8 mouse cellular contexts compared by ENCODE assay signal in genomic region chr19:59169936-59170765, GRCm38 (mm10). TPM values are rescaled to one million over a fixed set of nuclear protein-coding genes. Genes with fewer than 3 reads are reported as not detected.
DNase-seq lines count a peak whose midpoint lies in the region; ATAC-seq and TF ChIP-seq lines count a peak whose summit lies in the region.

TSS of gene Vax1 (minus strand) at chr19:59170056.

- H3K4me2 ChIP-seq in midbrain, embryonic 11.5 days = peak within 1 kb of the TSS; percentile 21

- H3K27me3 ChIP-seq in hindbrain, embryonic 10.5 days (ENCODE audit: insufficient read depth, poor library complexity, severe bottlenecking) = peaks cover 100% of the 10 kb centered on the region
- H3K27me3 ChIP-seq in midbrain, embryonic 11.5 days (ENCODE audit: control insufficient read depth, insufficient read depth, low read length) = peaks cover 99% of the 10 kb centered on the region

- peaks cover 49% of the 10 kb centered on the region for H3K4me1 ChIP-seq in hindbrain, embryonic 10.5 days (replicated peaks)
- peaks cover 22% of the 10 kb centered on the region for H3K4me1 ChIP-seq in midbrain, embryonic 11.5 days (ENCODE audit: control insufficient read depth, insufficient read depth, low read length)

- under 1% methylated on average over 54 of the region's 54 CpGs for WGBS in hindbrain, embryonic 10.5 days
- under 1% methylated on average over 54 of the region's 54 CpGs for WGBS in midbrain, embryonic 11.5 days

- no peak within 1 kb of the TSS for H3K9ac ChIP-seq in midbrain, embryonic 11.5 days (ENCODE audit: low read length)

- DNase-seq in gastrocnemius, adult 2 months = no peak
- DNase-seq in gastrocnemius, adult 8-10 months (ENCODE audit: low spot score in 2 of 2) = no peak
- peak; percentile 23 for DNase-seq in adrenal gland, postnatal 14 days
- peak; percentile 60 for DNase-seq in hindbrain, embryonic 10.5 days (ENCODE audit: low spot score)
- DNase-seq in midbrain, embryonic 11.5 days (ENCODE audit: low spot score, missing footprints) = peak; percentile 96
- DNase-seq in right cerebral cortex, adult 18-20 months = no peak
- DNase-seq in left cerebral cortex, adult 18-20 months (ENCODE audit: low spot score in 2 of 2) = no peak
- no peak for DNase-seq in thymus, adult 18-20 months

- intact Hi-C loops in gastrocnemius, adult 2 months (cut with DNase I) = no loop called here

- peak within 1 kb of the TSS; percentile 64 for H3K4me3 ChIP-seq in gastrocnemius, adult 2 months
- peak within 1 kb of the TSS; percentile 43 for H3K4me3 ChIP-seq in hindbrain, embryonic 10.5 days
- H3K4me3 ChIP-seq in midbrain, embryonic 11.5 days (ENCODE audit: low read depth, low read length) = peak within 1 kb of the TSS; percentile 16; the same call in 1 of the 2 replicates

- no peak for TF ChIP-seq CTCF in gastrocnemius, adult 2 months (IDR thresholded peaks at IDR 0.05)

- H3K9me3 ChIP-seq in hindbrain, embryonic 10.5 days = no peaks in the 10 kb centered on the region
- no peaks in the 10 kb centered on the region for H3K9me3 ChIP-seq in midbrain, embryonic 11.5 days (ENCODE audit: control insufficient read depth, low read length)

- H3K36me3 ChIP-seq in hindbrain, embryonic 10.5 days = no peaks in the 10 kb centered on the region
- no peaks in the 10 kb centered on the region for H3K36me3 ChIP-seq in midbrain, embryonic 11.5 days (ENCODE audit: control insufficient read depth, insufficient read depth, low read length)

- ATAC-seq in midbrain, embryonic 11.5 days (ENCODE audit: low FRiP score) = no peak

- no peak within 1 kb of the TSS for H3K27ac ChIP-seq in gastrocnemius, adult 2 months
- H3K27ac ChIP-seq in hindbrain, embryonic 10.5 days = peak within 1 kb of the TSS; percentile 29; the same call in 1 of the 2 replicates
- no peak within 1 kb of the TSS for H3K27ac ChIP-seq in midbrain, embryonic 11.5 days (ENCODE audit: low read depth, low read length)

RNA-seq across cellular contexts. Expression of gene Vax1, which starts in this region (rescaled TPM):
- not detected for total RNA-seq in gastrocnemius, adult 2 months (2021)
- not detected for total RNA-seq in gastrocnemius, adult 8-10 months (2022)
- total RNA-seq in adrenal gland, postnatal 14 days (2021) = not detected in 2 replicates
- 0.25 TPM in 1 of 2 replicates, not detected in the other for polyA plus RNA-seq in hindbrain, embryonic 10.5 days (2016; fragmentation: Nextera tagmentation; extraction: Ambion mirVana)
- polyA plus RNA-seq in midbrain, embryonic 11.5 days (2014; fragmentation: Nextera tagmentation; extraction: Ambion mirVana) = 0.18 and 0.65 TPM in 2 replicates
- 1 to 10 TPM; 2.0 to 2.4 TPM for total RNA-seq in left cerebral cortex, adult 18-20 months (2021)

Comparison
In these comparisons a context has a peak if more than half of its experiments do, and no peak if none do; other contexts are left out.
1. Peak in DNase-seq in adrenal gland, postnatal 14 days; RNA of the gene not detected or under 1 TPM.
2. Peak in DNase-seq, H3K4me3 ChIP-seq and H3K27ac ChIP-seq in hindbrain, embryonic 10.5 days; RNA of the gene not detected or under 1 TPM.
3. Peak in DNase-seq, H3K4me3 ChIP-seq and H3K4me2 ChIP-seq in midbrain, embryonic 11.5 days; RNA of the gene not detected or under 1 TPM.